Mouse (Mus musculus) E14TG2a.4 (cell line): ENCODE measurements around the gene Sla2.

ENCODE experiments used
- CTCF ChIP-seq: conservative IDR thresholded peaks from 2 replicates; pipeline ENCODE4 v1.5.1; 2014; ENCODE audit warnings: low read length
- NANOG ChIP-seq: IDR thresholded peaks from 2 replicates; pipeline ENCODE4 v1.6.1; 2014; ENCODE audit warnings: borderline replicate concordance, low read length, mixed read lengths

GRCm38 (mm10) chr2:156862772-156863486 is 24.1 kb downstream of the Sla2 start, which contains the start of gene Rab5if:
- TF ChIP-seq CTCF (0 out of 2 replicates have a peak, but pooled peaks have one; percentile 10), NANOG (no peak)
